Mouse (Mus musculus): ENCODE measurements around the gene Tmem74b. TPM values are rescaled to one million over a fixed set of nuclear protein-coding genes. Genes with fewer than 3 reads are reported as not detected.

Gene Tmem74b
- polyA plus RNA-seq, 1 experiment from 2014 or later: 1.1 TPM

GRCm38 (mm10) chr2:151702851-151703190 is 1.0 kb downstream of the Tmem74b start:
- Histone ChIP-seq H3K4me2 (replicated peaks; ENCODE audit: low read depth, low read length) (peak overlapping the region; percentile 100), H3K4me3 (ENCODE audit: low read length) (peak overlapping the region; percentile 63), H3K9ac (replicated peaks; ENCODE audit: low read length) (peak overlapping the region; percentile 66), H3K4me1 (ENCODE audit: insufficient read depth, low read length) (peaks cover 7% of the 10 kb centered on the region), H3K9me3 (ENCODE audit: low read length) (no peaks in the 10 kb centered on the region), H3K27ac (ENCODE audit: low read length) (no peak overlapping the region), H3K36me3 (ENCODE audit: insufficient read depth, low read length) (no peaks in the 10 kb centered on the region), H3K27me3 (ENCODE audit: insufficient read depth, low read length) (peaks cover 43% of the 10 kb centered on the region)
- 3% methylated on average over 17 of the region's 17 CpGs for WGBS
- ATAC-seq (ENCODE audit: low FRiP score, low TSS enrichment): peak; percentile 62

GRCm38 (mm10) chr2:151712647-151713046 is 10.8 kb downstream of the Tmem74b start:
- no peaks in the 10 kb centered on the region for H3K9me3 ChIP-seq (ENCODE audit: low read length)
- H3K4me1 ChIP-seq (ENCODE audit: insufficient read depth, low read length): no peaks in the 10 kb centered on the region
- 42% methylated on average over 3 of the region's 3 CpGs for WGBS
- H3K9ac ChIP-seq (replicated peaks; ENCODE audit: low read length): no peak overlapping the region
- no peaks in the 10 kb centered on the region for H3K27me3 ChIP-seq (ENCODE audit: insufficient read depth, low read length)
- peak; percentile 55; the same call in 1 of the 2 replicates for ATAC-seq (ENCODE audit: low FRiP score, low TSS enrichment)
- H3K4me2 ChIP-seq (replicated peaks; ENCODE audit: low read depth, low read length): no peak overlapping the region
- peaks cover 7% of the 10 kb centered on the region; the same call in 1 of the 2 replicates for H3K36me3 ChIP-seq (ENCODE audit: insufficient read depth, low read length)
- H3K27ac ChIP-seq (ENCODE audit: low read length): no peak overlapping the region
- H3K4me3 ChIP-seq (ENCODE audit: low read length): no peak overlapping the region

GRCm38 (mm10) chr2:151715526-151715925 is 13.7 kb downstream of the Tmem74b start:
- Histone ChIP-seq H3K27ac (ENCODE audit: low read length) (no peak overlapping the region), H3K4me1 (ENCODE audit: insufficient read depth, low read length) (no peaks in the 10 kb centered on the region), H3K9me3 (ENCODE audit: low read length) (no peaks in the 10 kb centered on the region), H3K9ac (replicated peaks; ENCODE audit: low read length) (no peak overlapping the region), H3K4me3 (ENCODE audit: low read length) (no peak overlapping the region), H3K4me2 (replicated peaks; ENCODE audit: low read depth, low read length) (no peak overlapping the region), H3K27me3 (ENCODE audit: insufficient read depth, low read length) (no peaks in the 10 kb centered on the region), H3K36me3 (ENCODE audit: insufficient read depth, low read length) (peaks cover 27% of the 10 kb centered on the region)
- no peak for ATAC-seq (ENCODE audit: low FRiP score, low TSS enrichment)
- WGBS: 92% methylated on average over 4 of the region's 4 CpGs

- Histone ChIP-seq H3K4me1 (ENCODE audit: insufficient read depth, low read length) (no peaks in the 10 kb centered on the region), H3K4me3 (ENCODE audit: low read length) (no peak overlapping the region), H3K4me2 (replicated peaks; ENCODE audit: low read depth, low read length) (no peak overlapping the region), H3K27me3 (ENCODE audit: insufficient read depth, low read length) (no peaks in the 10 kb centered on the region), H3K9me3 (ENCODE audit: low read length) (no peaks in the 10 kb centered on the region), H3K9ac (replicated peaks; ENCODE audit: low read length) (no peak overlapping the region), H3K36me3 (ENCODE audit: insufficient read depth, low read length) (peaks cover 31% of the 10 kb centered on the region), H3K27ac (ENCODE audit: low read length) (no peak overlapping the region)
- WGBS: 56% methylated on average over 2 of the region's 2 CpGs
- ATAC-seq (ENCODE audit: low FRiP score, low TSS enrichment): peak; percentile 79; the same call in 1 of the 2 replicates
Measured at GRCm38 (mm10) chr2:151716318-151717055, 14.7 kb downstream of the Tmem74b start.

GRCm38 (mm10) chr2:151724094-151724493 is 22.3 kb downstream of the Tmem74b start:
- no peak overlapping the region for H3K4me3 ChIP-seq (ENCODE audit: low read length)
- H3K4me1 ChIP-seq (ENCODE audit: insufficient read depth, low read length): no peaks in the 10 kb centered on the region
- H3K4me2 ChIP-seq (replicated peaks; ENCODE audit: low read depth, low read length): no peak overlapping the region
- H3K36me3 ChIP-seq (ENCODE audit: insufficient read depth, low read length): peaks cover 61% of the 10 kb centered on the region
- H3K27me3 ChIP-seq (ENCODE audit: insufficient read depth, low read length): no peaks in the 10 kb centered on the region
- peaks cover 4% of the 10 kb centered on the region; the same call in 1 of the 2 replicates for H3K9me3 ChIP-seq (ENCODE audit: low read length)
- H3K9ac ChIP-seq (replicated peaks; ENCODE audit: low read length): no peak overlapping the region
- no peak overlapping the region for H3K27ac ChIP-seq (ENCODE audit: low read length)
- no peak for ATAC-seq (ENCODE audit: low FRiP score, low TSS enrichment)
- WGBS: 95% methylated on average over 2 of the region's 2 CpGs

- Histone ChIP-seq H3K27ac (ENCODE audit: low read length) (no peak overlapping the region), H3K4me1 (ENCODE audit: insufficient read depth, low read length) (no peaks in the 10 kb centered on the region), H3K9me3 (ENCODE audit: low read length) (no peaks in the 10 kb centered on the region), H3K36me3 (ENCODE audit: insufficient read depth, low read length) (peaks cover 40% of the 10 kb centered on the region; the same call in 1 of the 2 replicates), H3K4me2 (replicated peaks; ENCODE audit: low read depth, low read length) (no peak overlapping the region), H3K9ac (replicated peaks; ENCODE audit: low read length) (no peak overlapping the region), H3K4me3 (ENCODE audit: low read length) (no peak overlapping the region), H3K27me3 (ENCODE audit: insufficient read depth, low read length) (no peaks in the 10 kb centered on the region)
- no peak for ATAC-seq (ENCODE audit: low FRiP score, low TSS enrichment)
- WGBS: 90% methylated on average over 8 of the region's 8 CpGs
Measured at GRCm38 (mm10) chr2:151733151-151733865, 31.5 kb downstream of the Tmem74b start.

GRCm38 (mm10) chr2:151735422-151735821 is 33.6 kb downstream of the Tmem74b start:
- Histone ChIP-seq H3K27ac (ENCODE audit: low read length) (no peak overlapping the region), H3K4me2 (replicated peaks; ENCODE audit: low read depth, low read length) (no peak overlapping the region), H3K9ac (replicated peaks; ENCODE audit: low read length) (no peak overlapping the region), H3K36me3 (ENCODE audit: insufficient read depth, low read length) (peaks cover 21% of the 10 kb centered on the region; the same call in 1 of the 2 replicates), H3K27me3 (ENCODE audit: insufficient read depth, low read length) (no peaks in the 10 kb centered on the region), H3K4me1 (ENCODE audit: insufficient read depth, low read length) (peaks cover 14% of the 10 kb centered on the region), H3K4me3 (ENCODE audit: low read length) (no peak overlapping the region), H3K9me3 (ENCODE audit: low read length) (no peaks in the 10 kb centered on the region)
- 90% methylated on average over 6 of the region's 6 CpGs for WGBS
- no peak for ATAC-seq (ENCODE audit: low FRiP score, low TSS enrichment)

- H3K27ac ChIP-seq (ENCODE audit: low read length): no peak overlapping the region
- ATAC-seq (ENCODE audit: low FRiP score, low TSS enrichment): no peak
- H3K4me3 ChIP-seq (ENCODE audit: low read length): no peak overlapping the region
- H3K9me3 ChIP-seq (ENCODE audit: low read length): no peaks in the 10 kb centered on the region
- H3K4me1 ChIP-seq (ENCODE audit: insufficient read depth, low read length): peaks cover 20% of the 10 kb centered on the region
- no peak overlapping the region for H3K9ac ChIP-seq (replicated peaks; ENCODE audit: low read length)
- WGBS: 81% methylated on average over 4 of the region's 4 CpGs
- H3K27me3 ChIP-seq (ENCODE audit: insufficient read depth, low read length): no peaks in the 10 kb centered on the region
- peaks cover 13% of the 10 kb centered on the region; the same call in 1 of the 2 replicates for H3K36me3 ChIP-seq (ENCODE audit: insufficient read depth, low read length)
- no peak overlapping the region for H3K4me2 ChIP-seq (replicated peaks; ENCODE audit: low read depth, low read length)
Measured at GRCm38 (mm10) chr2:151738460-151738859, 36.7 kb downstream of the Tmem74b start.

- H3K4me3 ChIP-seq (ENCODE audit: low read length): no peak overlapping the region
- no peaks in the 10 kb centered on the region for H3K9me3 ChIP-seq (ENCODE audit: low read length)
- no peak overlapping the region for H3K4me2 ChIP-seq (replicated peaks; ENCODE audit: low read depth, low read length)
- H3K9ac ChIP-seq (replicated peaks; ENCODE audit: low read length): no peak overlapping the region
- 95% methylated on average over 3 of the region's 3 CpGs for WGBS
- H3K27me3 ChIP-seq (ENCODE audit: insufficient read depth, low read length): no peaks in the 10 kb centered on the region
- H3K27ac ChIP-seq (ENCODE audit: low read length): no peak overlapping the region
- 0 out of 2 replicates have a peak, but pooled peaks cover 9% of the 10 kb centered on the region for H3K36me3 ChIP-seq (ENCODE audit: insufficient read depth, low read length)
- ATAC-seq (ENCODE audit: low FRiP score, low TSS enrichment): no peak
- H3K4me1 ChIP-seq (ENCODE audit: insufficient read depth, low read length): peaks cover 20% of the 10 kb centered on the region
Measured at GRCm38 (mm10) chr2:151739081-151739480, 37.3 kb downstream of the Tmem74b start.

GRCm38 (mm10) chr2:151739505-151739904 is 37.7 kb downstream of the Tmem74b start:
- Histone ChIP-seq H3K4me2 (replicated peaks; ENCODE audit: low read depth, low read length) (no peak overlapping the region), H3K36me3 (ENCODE audit: insufficient read depth, low read length) (0 out of 2 replicates have a peak, but pooled peaks cover 8% of the 10 kb centered on the region), H3K9ac (replicated peaks; ENCODE audit: low read length) (no peak overlapping the region), H3K4me3 (ENCODE audit: low read length) (no peak overlapping the region), H3K4me1 (ENCODE audit: insufficient read depth, low read length) (peaks cover 20% of the 10 kb centered on the region), H3K9me3 (ENCODE audit: low read length) (no peaks in the 10 kb centered on the region), H3K27ac (ENCODE audit: low read length) (no peak overlapping the region), H3K27me3 (ENCODE audit: insufficient read depth, low read length) (no peaks in the 10 kb centered on the region)
- no peak for ATAC-seq (ENCODE audit: low FRiP score, low TSS enrichment)
- 85% methylated on average over 7 of the region's 7 CpGs for WGBS

Data from kidney, embryonic 16.5 days (tissue).